Mouse (Mus musculus) CH12.LX (cell line): ENCODE results near the gene Zfand2a. TPM values are rescaled to one million over a fixed set of nuclear protein-coding genes. Genes with fewer than 3 reads are reported as not detected.

Experiments used
- DNase-seq: peaks from one replicate; pipeline ENCODE4 v3.0.0-alpha.2; 2013; ENCODE audit errors: extremely low read depth
- H3K27ac ChIP-seq: 2 replicates; pipeline ENCODE4 v1.5.1; 2012; ENCODE audit warnings: low read depth, mild to moderate bottlenecking, control low read depth, moderate library complexity; ENCODE audit not compliant: insufficient read depth
- H3K27me3 ChIP-seq: replicated peaks from 2 replicates; pipeline ENCODE3; 2012; ENCODE audit warnings: inconsistent platforms
- H3K36me3 ChIP-seq, 2 experiments: replicated peaks in 1 of 2; 2 replicates each; pipeline versions ENCODE3 to v1.6.1; 2012; ENCODE audit warnings: inconsistent platforms in 1 of 2, low read length in 1 of 2, mild to moderate bottlenecking in 1 of 2, mixed read lengths in 1 of 2, moderate library complexity in 1 of 2; ENCODE audit not compliant: control insufficient read depth in 1 of 2, insufficient read depth in 1 of 2
- H3K4me1 ChIP-seq, 2 experiments: 2 replicates each; pipeline ENCODE4 v1.6.1; 2012; ENCODE audit warnings: inconsistent platforms in 1 of 2, moderate library complexity in 1 of 2; ENCODE audit not compliant: insufficient read depth in 2 of 2, control insufficient read depth in 1 of 2
- H3K4me2 ChIP-seq: 2 replicates; pipeline ENCODE4 v1.6.1; 2012; ENCODE audit warnings: low read depth, mild to moderate bottlenecking, control low read depth; ENCODE audit not compliant: poor library complexity, insufficient read depth, severe bottlenecking
- H3K4me3 ChIP-seq, 3 experiments: fragments of 150-350 bp in 1 of 3; sonication (generic) in 1 of 3; replicated peaks in 1 of 3; 2 replicates each; pipeline versions ENCODE3 to v1.5.1; 2011 to 2012; ENCODE audit warnings: low read depth in 2 of 3, low read length in 2 of 3, mild to moderate bottlenecking in 2 of 3, moderate library complexity in 2 of 3, control low read depth in 1 of 3, improper control_type of control experiment in 1 of 3, inconsistent platforms in 1 of 3, mixed read lengths in 1 of 3; ENCODE audit not compliant: poor library complexity in 1 of 3
- H3K79me2 ChIP-seq: replicated peaks from 2 replicates; pipeline ENCODE4 v1.6.1; 2012; ENCODE audit warnings: mild to moderate bottlenecking, moderate library complexity; ENCODE audit not compliant: control insufficient read depth, poor library complexity, insufficient read depth, severe bottlenecking; ENCODE audit errors: extremely low read depth
- H3K9ac ChIP-seq: 2 replicates; pipeline ENCODE4 v1.6.1; 2012; ENCODE audit warnings: low read depth, mild to moderate bottlenecking, control low read depth, moderate library complexity; ENCODE audit not compliant: insufficient read depth
- H3K9me3 ChIP-seq: replicated peaks from 2 replicates; pipeline ENCODE3; 2012; ENCODE audit warnings: low read length, inconsistent platforms, mixed read lengths
- BHLHE40 ChIP-seq: IDR thresholded peaks from 2 replicates; pipeline ENCODE4 v1.6.1; 2011; ENCODE audit warnings: mild to moderate bottlenecking, low read depth, low read length, improper control_type of control experiment
- CHD2 ChIP-seq: IDR thresholded peaks from 2 replicates; pipeline ENCODE4 v1.6.1; 2011; ENCODE audit warnings: low read length, improper control_type of control experiment
- IRF4 ChIP-seq: IDR thresholded peaks from 2 replicates; pipeline ENCODE4 v1.6.1; 2014; ENCODE audit warnings: low read depth, mild to moderate bottlenecking, inconsistent platforms, low read length, improper control_type of control experiment
- JUN ChIP-seq: IDR thresholded peaks from 2 replicates; pipeline ENCODE4 v1.6.1; 2011; ENCODE audit warnings: low read depth, mild to moderate bottlenecking, low read length, improper control_type of control experiment, moderate library complexity; ENCODE audit not compliant: insufficient read depth
- KAT2A ChIP-seq: IDR thresholded peaks from 2 replicates; pipeline ENCODE4 v1.6.1; 2012; ENCODE audit warnings: low read length, improper control_type of control experiment, inconsistent platforms; ENCODE audit not compliant: insufficient replicate concordance
- MEF2A ChIP-seq: IDR thresholded peaks from 2 replicates; pipeline ENCODE4 v1.6.1; 2014; ENCODE audit warnings: low read depth, mild to moderate bottlenecking, inconsistent platforms, low read length, improper control_type of control experiment, borderline replicate concordance
- NELFE ChIP-seq: IDR thresholded peaks from 2 replicates; pipeline ENCODE4 v1.6.1; 2011; ENCODE audit warnings: low read depth, low read length, improper control_type of control experiment
- NRF1 ChIP-seq: IDR thresholded peaks from 2 replicates; pipeline ENCODE4 v1.6.1; 2014; ENCODE audit warnings: low read depth, mild to moderate bottlenecking, inconsistent platforms, low read length, improper control_type of control experiment, moderate library complexity
- POLR2A ChIP-seq: IDR thresholded peaks from 2 replicates; pipeline ENCODE4 v1.6.1; 2011; ENCODE audit warnings: low read depth, mild to moderate bottlenecking, improper control_type of control experiment, low read length
- RAD21 ChIP-seq: IDR thresholded peaks from 2 replicates; pipeline ENCODE4 v1.6.1; 2011; ENCODE audit warnings: low read depth, mild to moderate bottlenecking, low read length, improper control_type of control experiment, moderate library complexity
- RCOR1 ChIP-seq: conservative IDR thresholded peaks from 2 replicates; pipeline ENCODE4 v1.6.1; 2012; ENCODE audit warnings: low read depth, mild to moderate bottlenecking, inconsistent platforms, low read length, improper control_type of control experiment
- TCF12 ChIP-seq: IDR thresholded peaks from 2 replicates; pipeline ENCODE4 v1.6.1; 2014; ENCODE audit warnings: low read depth, mild to moderate bottlenecking, inconsistent platforms, low read length, improper control_type of control experiment
- ZKSCAN1 ChIP-seq: IDR thresholded peaks from 2 replicates; pipeline ENCODE4 v1.6.1; 2012; ENCODE audit warnings: low read depth, inconsistent platforms, low read length, improper control_type of control experiment, borderline replicate concordance
- ZMIZ1 ChIP-seq: IDR thresholded peaks from 2 replicates; pipeline ENCODE4 v1.6.1; 2012; ENCODE audit warnings: low read depth, mild to moderate bottlenecking, inconsistent platforms, low read length, improper control_type of control experiment
- ZNF384 ChIP-seq: IDR thresholded peaks from 2 replicates; pipeline ENCODE4 v1.6.1; 2012; ENCODE audit warnings: low read depth, low read length, improper control_type of control experiment, inconsistent platforms
- dilution Hi-C: fragments of 300-500 bp; cut with MboI; formaldehyde crosslinking; loops from 2 replicates; pipeline ENCODE4 v1.14.3; 2020; ENCODE audit warnings: low sequenced_read_pairs; ENCODE audit not compliant: extremely low pct_unique_long_range_greater_than_20kb, extremely low pct_ligation_motif_present
- in situ Hi-C: fragments of 300-500 bp; cut with MboI; formaldehyde crosslinking; loops from 3 replicates; pipeline ENCODE4 v1.14.3; 2019; ENCODE audit warnings: low sequenced_read_pairs, low pct_ligation_motif_present, low pct_unique_long_range_greater_than_20kb, mixed read lengths
- polyA plus RNA-seq: library from polyadenylated mRNA; unstranded; fragments of >175 nt; gene quantifications from 2 replicates; pipeline ENCODE4 v1.2.1, GENCODE M21; 2012; ENCODE audit warnings: low read depth; ENCODE audit not compliant: insufficient read length
- total RNA-seq, 2 experiments: library from RNA; depleted of rRNA; stranded (reverse); fragments of 300-350 nt in 1 of 2; fragments of >200 nt in 1 of 2; gene quantifications; 2 replicates each; pipeline ENCODE4 v1.2.3; 2012 to 2014

The Zfand2a gene
- total and polyA plus RNA-seq, 3 experiments, result 5.8 to 13.4 (median 9.2) TPM

DNA sequence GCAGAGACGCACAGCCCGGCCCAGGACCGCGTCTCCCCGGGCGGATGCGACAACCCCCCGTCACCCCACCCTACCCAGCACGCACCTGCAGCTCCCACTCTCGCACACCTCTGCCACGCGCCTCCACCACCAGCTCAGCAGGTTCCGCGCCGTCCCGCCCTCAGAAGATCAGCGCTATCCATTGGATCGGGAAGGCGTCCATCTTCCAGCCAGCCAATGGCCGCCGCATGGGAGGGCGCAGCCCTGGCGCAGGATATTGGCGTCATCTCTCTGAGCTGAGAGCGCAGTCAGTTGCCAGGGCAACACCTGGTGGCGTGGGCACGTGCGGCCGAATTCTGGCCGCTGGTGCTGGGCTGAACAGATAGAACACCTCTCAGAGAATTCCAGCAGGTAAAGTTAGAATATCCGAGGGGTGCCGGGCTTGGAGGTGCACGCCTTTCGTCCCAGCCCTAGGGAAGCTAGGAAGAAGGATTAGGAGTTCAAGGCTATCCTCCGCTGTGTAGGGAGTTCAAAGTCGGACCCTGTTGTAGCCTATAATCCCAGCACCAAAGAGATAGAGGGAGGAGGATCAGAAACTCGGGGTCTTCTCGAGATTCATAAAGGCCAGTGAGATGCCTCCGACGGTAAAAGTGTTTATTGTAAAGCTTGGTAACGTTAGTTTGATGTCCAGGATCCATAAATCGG, 23.8 kb downstream of the Zfand2a start, which contains the start of gene 3110082I17Rik (continued):
- peak; percentile 60; the same call in 1 of the 2 replicates for TF ChIP-seq NELFE
- peak; percentile 77; the same call in 1 of the 2 replicates for TF ChIP-seq KAT2A
- 0 out of 2 replicates have a peak, but pooled peaks have one; percentile 52 for TF ChIP-seq MEF2A
- TF ChIP-seq IRF4, result peak; percentile 23; the same call in 1 of the 2 replicates
- TF ChIP-seq ZKSCAN1, result no peak
- peak; percentile 80 for TF ChIP-seq POLR2A
- peak; percentile 41 for TF ChIP-seq ZMIZ1
- no peak for TF ChIP-seq ZNF384
- peak; percentile 100 for TF ChIP-seq BHLHE40
- peak; percentile 54 for TF ChIP-seq NRF1
- TF ChIP-seq RCOR1, result peak; percentile 65; the same call in 1 of the 2 replicates

DNA sequence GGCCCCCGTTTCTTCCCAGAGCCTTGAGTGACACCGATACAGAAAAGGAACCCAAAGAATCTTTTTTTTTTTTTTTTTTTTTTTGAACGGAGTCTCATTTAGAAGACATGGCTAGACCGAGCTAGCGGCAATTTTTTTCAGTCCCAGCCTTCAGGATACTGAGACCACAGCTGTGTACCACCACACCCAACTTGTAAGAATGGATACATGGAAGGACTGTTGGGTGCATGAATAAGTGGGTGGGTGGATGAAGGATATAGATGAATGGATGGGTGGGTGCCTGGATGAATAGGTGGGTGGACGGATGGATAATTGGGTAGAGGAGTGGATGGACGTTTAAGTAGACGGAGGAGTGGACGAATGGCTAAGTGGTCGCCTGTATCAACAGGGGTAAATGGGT, 24.4 kb downstream of the Zfand2a start:
- Histone ChIP-seq H3K27me3 (no peaks in the 10 kb centered on the region), H3K9me3 (no peaks in the 10 kb centered on the region), H3K4me2 (peak overlapping the region; percentile 70), H3K4me1 (peaks cover 4 to 25% of the 10 kb centered on the region in 2 experiments; a peak in 3 of 4 replicates), H3K36me3 (peaks cover 5 to 32% of the 10 kb centered on the region in 2 experiments), H3K79me2 (peaks cover 3% of the 10 kb centered on the region), H3K9ac (peak overlapping the region; percentile 51), H3K4me3 (peak overlapping the region; percentile 82 to 85 (median 84)), H3K27ac (no peak overlapping the region)
- DNase-seq, result no peak
- dilution Hi-C loops, result no loop called here
- no peak for TF ChIP-seq TCF12
- TF ChIP-seq ZNF384, result peak; percentile 32; the same call in 1 of the 2 replicates
- in situ Hi-C loops, result loop anchor here (25.0 kb wide), 1 partner anchor 98 kb away; the partner anchor contains the start of genes Cox19 and Cyp2w1

DNA sequence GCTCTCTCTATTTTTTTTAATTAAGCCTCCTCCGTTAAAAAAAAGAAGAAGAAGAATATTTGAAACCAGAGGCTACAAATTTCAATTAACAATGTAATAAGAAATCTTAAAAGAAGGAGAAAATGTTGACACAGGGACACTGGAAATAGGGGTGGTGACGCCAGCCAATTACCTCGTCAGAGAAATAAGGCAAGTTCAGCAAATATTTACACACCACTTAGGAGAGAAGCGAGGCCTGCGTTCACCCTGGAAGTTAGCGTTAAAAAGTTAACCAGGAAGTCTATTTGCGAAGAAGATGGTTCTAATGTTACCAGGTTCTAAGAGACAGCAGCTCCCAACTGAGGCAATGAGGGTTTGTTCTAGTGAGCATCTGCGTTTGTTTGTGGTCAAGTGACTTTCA, 27.1 kb downstream of the Zfand2a start:
- in situ Hi-C loops, result loop anchor here (25.0 kb wide), 1 partner anchor 95 kb away; the partner anchor contains the start of genes Cox19 and Cyp2w1
- no peak overlapping the region for H3K4me2 ChIP-seq
- H3K4me3 ChIP-seq, result no peak overlapping the region
- H3K4me1 ChIP-seq, result peaks cover 4 to 38% of the 10 kb centered on the region in 2 experiments; a peak in 3 of 4 replicates
- H3K27ac ChIP-seq, result no peak overlapping the region
- peaks cover 3% of the 10 kb centered on the region for H3K79me2 ChIP-seq
- no peak for DNase-seq
- no peaks in the 10 kb centered on the region for H3K27me3 ChIP-seq
- H3K9ac ChIP-seq, result no peak overlapping the region
- peaks cover 5 to 59% of the 10 kb centered on the region in 2 experiments for H3K36me3 ChIP-seq
- no peaks in the 10 kb centered on the region for H3K9me3 ChIP-seq
- dilution Hi-C loops, result no loop called here
- no peak for TF ChIP-seq JUN
- TF ChIP-seq POLR2A, result no peak
- TF ChIP-seq CHD2, result no peak
- no peak for TF ChIP-seq NELFE
- no peak for TF ChIP-seq MEF2A
- no peak for TF ChIP-seq RAD21
- no peak for TF ChIP-seq ZKSCAN1
- TF ChIP-seq, all 38 proteins: peak for 0
